Mouse (Mus musculus): ENCODE measurements at regions not wholly inside any gene's neighbourhood (a gene's known extent, or its start where the extent isn't known, plus 50 kb on each side); places are given as distances from the start of the nearest gene placed in this dataset.

GRCm38 (mm10) chr2:174198406-174198971, 85.6 kb upstream of the Gnas start:
- H3K9me3 ChIP-seq (ENCODE audit: control insufficient read depth, low read length): no peaks in the 10 kb centered on the region
- H3K36me3 ChIP-seq (ENCODE audit: control insufficient read depth, insufficient read depth, low read length): no peaks in the 10 kb centered on the region
- no peaks in the 10 kb centered on the region for H3K27me3 ChIP-seq (replicated peaks; ENCODE audit: control insufficient read depth, insufficient read depth, low read length)
- H3K27ac ChIP-seq (replicated peaks; ENCODE audit: low read depth, low read length): no peak overlapping the region
- no peak overlapping the region for H3K4me3 ChIP-seq (ENCODE audit: low read depth, low read length)
- no peak overlapping the region for H3K4me2 ChIP-seq (ENCODE audit: low read depth, low read length)
- H3K9ac ChIP-seq (ENCODE audit: low read depth, low read length): no peak overlapping the region
- WGBS: 87% methylated on average over 7 of the region's 7 CpGs
- ATAC-seq (ENCODE audit: low read depth): no peak
- H3K4me1 ChIP-seq (ENCODE audit: control insufficient read depth, insufficient read depth, low read length): no peaks in the 10 kb centered on the region
- no peak for DNase-seq (ENCODE audit: low spot score)

GRCm38 (mm10) chr2:174199961-174200862, 83.9 kb upstream of the Gnas start:
- DNase-seq (ENCODE audit: low spot score) (peak; percentile 40), ATAC-seq (ENCODE audit: low read depth) (peak; percentile 63; the same call in 1 of the 2 replicates)
- Histone ChIP-seq H3K9ac (ENCODE audit: low read depth, low read length) (no peak overlapping the region), H3K4me2 (ENCODE audit: low read depth, low read length) (no peak overlapping the region), H3K4me1 (ENCODE audit: control insufficient read depth, insufficient read depth, low read length) (no peaks in the 10 kb centered on the region), H3K9me3 (ENCODE audit: control insufficient read depth, low read length) (no peaks in the 10 kb centered on the region), H3K27me3 (replicated peaks; ENCODE audit: control insufficient read depth, insufficient read depth, low read length) (no peaks in the 10 kb centered on the region), H3K27ac (replicated peaks; ENCODE audit: low read depth, low read length) (peak overlapping the region; percentile 12; the same call in 1 of the 2 replicates), H3K4me3 (ENCODE audit: low read depth, low read length) (no peak overlapping the region), H3K36me3 (ENCODE audit: control insufficient read depth, insufficient read depth, low read length) (no peaks in the 10 kb centered on the region)
- 66% methylated on average over 13 of the region's 13 CpGs for WGBS

GRCm38 (mm10) chr2:174203412-174203811, 80.7 kb upstream of the Gnas start:
- DNase-seq (ENCODE audit: low spot score): peak; percentile 8
- Histone ChIP-seq H3K4me3 (ENCODE audit: low read depth, low read length) (no peak overlapping the region), H3K4me2 (ENCODE audit: low read depth, low read length) (no peak overlapping the region), H3K27me3 (replicated peaks; ENCODE audit: control insufficient read depth, insufficient read depth, low read length) (no peaks in the 10 kb centered on the region), H3K9ac (ENCODE audit: low read depth, low read length) (no peak overlapping the region), H3K9me3 (ENCODE audit: control insufficient read depth, low read length) (no peaks in the 10 kb centered on the region), H3K4me1 (ENCODE audit: control insufficient read depth, insufficient read depth, low read length) (no peaks in the 10 kb centered on the region), H3K36me3 (ENCODE audit: control insufficient read depth, insufficient read depth, low read length) (no peaks in the 10 kb centered on the region), H3K27ac (replicated peaks; ENCODE audit: low read depth, low read length) (no peak overlapping the region)
- ATAC-seq (ENCODE audit: low read depth): no peak
- WGBS: 80% methylated on average over 11 of the region's 11 CpGs

GRCm38 (mm10) chr2:174211681-174212080, 72.4 kb upstream of the Gnas start:
- H3K27me3 ChIP-seq (replicated peaks; ENCODE audit: control insufficient read depth, insufficient read depth, low read length): no peaks in the 10 kb centered on the region
- H3K4me1 ChIP-seq (ENCODE audit: control insufficient read depth, insufficient read depth, low read length): no peaks in the 10 kb centered on the region
- 76% methylated on average over 4 of the region's 4 CpGs for WGBS
- ATAC-seq (ENCODE audit: low read depth) (no peak), DNase-seq (ENCODE audit: low spot score) (peak; percentile 55)
- no peak overlapping the region for H3K4me2 ChIP-seq (ENCODE audit: low read depth, low read length)
- H3K27ac ChIP-seq (replicated peaks; ENCODE audit: low read depth, low read length): no peak overlapping the region
- H3K9ac ChIP-seq (ENCODE audit: low read depth, low read length): no peak overlapping the region
- no peak overlapping the region for H3K4me3 ChIP-seq (ENCODE audit: low read depth, low read length)
- H3K36me3 ChIP-seq (ENCODE audit: control insufficient read depth, insufficient read depth, low read length): no peaks in the 10 kb centered on the region
- H3K9me3 ChIP-seq (ENCODE audit: control insufficient read depth, low read length): no peaks in the 10 kb centered on the region

GRCm38 (mm10) chr2:174226660-174227059, 57.5 kb upstream of the Gnas start:
- Histone ChIP-seq H3K4me1 (ENCODE audit: control insufficient read depth, insufficient read depth, low read length) (no peaks in the 10 kb centered on the region), H3K4me2 (ENCODE audit: low read depth, low read length) (no peak overlapping the region), H3K36me3 (ENCODE audit: control insufficient read depth, insufficient read depth, low read length) (no peaks in the 10 kb centered on the region), H3K27ac (replicated peaks; ENCODE audit: low read depth, low read length) (no peak overlapping the region), H3K4me3 (ENCODE audit: low read depth, low read length) (no peak overlapping the region), H3K9me3 (ENCODE audit: control insufficient read depth, low read length) (no peaks in the 10 kb centered on the region), H3K27me3 (replicated peaks; ENCODE audit: control insufficient read depth, insufficient read depth, low read length) (no peaks in the 10 kb centered on the region), H3K9ac (ENCODE audit: low read depth, low read length) (no peak overlapping the region)
- WGBS: 83% methylated on average over 1 of the region's 1 CpGs
- DNase-seq (ENCODE audit: low spot score) (no peak), ATAC-seq (ENCODE audit: low read depth) (no peak)

All from embryonic facial prominence, embryonic 14.5 days (tissue).